Mouse (Mus musculus): ENCODE measurements around the gene Midn. TPM values are rescaled to one million over a fixed set of nuclear protein-coding genes. Genes with fewer than 3 reads are reported as not detected.

Midn gene
- total RNA-seq, 2 experiments from 2014 or later, result 18.2 to 20.1 TPM

DNA sequence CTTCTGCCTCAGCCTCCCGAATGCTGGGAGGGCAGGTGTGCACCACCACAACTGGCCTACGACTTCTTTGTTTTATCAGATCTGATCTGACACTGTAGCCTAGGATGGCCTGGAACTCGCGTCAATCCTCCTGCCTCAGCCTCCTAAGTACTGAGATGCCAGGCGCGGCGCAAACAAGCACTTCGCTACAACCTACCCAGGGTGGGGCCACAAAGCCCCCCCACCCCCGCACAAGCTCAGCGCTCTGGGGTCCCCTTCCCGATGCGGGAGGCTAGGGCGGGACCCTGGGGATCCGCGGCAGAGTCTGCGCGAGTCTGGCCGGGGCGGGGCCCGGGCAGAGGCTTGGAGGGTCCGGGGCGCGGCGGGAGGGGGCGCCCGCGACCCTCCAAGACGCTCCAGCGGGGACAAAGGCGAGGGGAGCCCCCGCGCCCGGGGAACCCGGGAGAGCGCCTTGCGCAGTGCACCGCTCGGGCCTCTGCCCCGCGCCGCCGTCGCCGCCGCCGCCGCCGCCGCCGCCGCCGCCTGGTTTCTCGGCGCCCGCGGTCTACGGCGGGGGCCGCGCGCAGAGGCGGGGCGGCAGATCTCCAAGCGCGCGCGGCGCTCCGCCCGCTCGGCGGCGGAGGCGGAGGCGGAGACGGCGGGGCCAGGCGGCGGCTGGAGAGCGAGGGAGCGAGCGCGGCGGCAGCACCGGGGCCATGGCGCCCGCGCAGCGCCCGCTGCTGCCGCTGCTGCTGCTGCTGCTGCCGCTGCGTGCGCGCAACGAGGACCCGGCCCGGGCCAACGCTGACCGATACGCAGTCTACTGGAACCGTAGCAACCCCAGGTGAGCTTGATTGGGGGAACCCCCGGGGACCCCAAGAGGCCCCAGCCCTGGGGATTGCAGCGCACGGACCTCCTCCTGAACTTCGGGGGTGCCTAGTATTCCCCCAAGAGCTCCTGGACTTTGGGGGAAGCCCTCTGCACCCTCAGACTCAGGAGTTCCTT is 31.3 kb downstream of the Midn start, which contains the start of gene Efna2:
TSS of gene Efna2 (plus strand) at position 415 of the 984 bp plus-strand sequence.
- no peak for ATAC-seq (replicated peaks; ENCODE audit: low FRiP score, poor library complexity, severe bottlenecking)

GRCm38 (mm10) chr10:80180288-80180687 is 32.2 kb downstream of the Midn start:
- no peak for ATAC-seq (replicated peaks; ENCODE audit: low FRiP score, poor library complexity, severe bottlenecking)

GRCm38 (mm10) chr10:80180823-80181222 is 32.8 kb downstream of the Midn start:
- ATAC-seq (replicated peaks; ENCODE audit: low FRiP score, poor library complexity, severe bottlenecking), result no peak

GRCm38 (mm10) chr10:80182547-80182946 is 34.5 kb downstream of the Midn start:
- no peak for ATAC-seq (replicated peaks; ENCODE audit: low FRiP score, poor library complexity, severe bottlenecking)

- ATAC-seq (replicated peaks; ENCODE audit: low FRiP score, poor library complexity, severe bottlenecking), result no peak
These were observed 38.6 kb downstream of the Midn start for GRCm38 (mm10) chr10:80186649-80187048.

GRCm38 (mm10) chr10:80187739-80188138 is 39.7 kb downstream of the Midn start:
- no peak for ATAC-seq (replicated peaks; ENCODE audit: low FRiP score, poor library complexity, severe bottlenecking)

DNA sequence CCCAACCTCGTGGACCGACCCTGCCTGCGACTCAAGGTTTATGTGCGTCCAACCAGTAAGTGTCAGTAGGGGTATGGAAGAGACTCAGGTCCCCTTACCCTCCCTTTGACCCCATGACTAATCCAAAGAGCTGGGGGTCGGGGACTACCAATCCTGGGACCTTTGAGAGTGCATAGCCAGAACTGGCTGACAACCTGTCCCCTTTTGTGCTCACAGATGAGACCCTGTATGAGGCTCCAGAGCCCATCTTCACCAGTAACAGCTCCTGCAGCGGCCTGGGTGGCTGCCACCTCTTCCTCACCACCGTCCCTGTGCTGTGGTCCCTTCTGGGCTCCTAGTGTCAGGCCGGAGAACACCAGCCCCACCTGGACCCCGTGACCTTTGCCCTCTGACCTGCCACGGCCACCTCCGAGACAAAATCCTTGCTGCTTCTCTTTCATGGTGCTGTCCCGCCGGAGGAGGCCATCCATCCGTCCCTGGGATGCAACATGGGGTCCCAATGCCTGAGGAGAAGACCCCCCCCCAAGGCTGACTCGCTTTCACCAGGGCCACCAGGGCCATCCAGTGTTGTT is 40.5 kb downstream of the Midn start:
- ATAC-seq (replicated peaks; ENCODE audit: low FRiP score, poor library complexity, severe bottlenecking), result no peak

DNA sequence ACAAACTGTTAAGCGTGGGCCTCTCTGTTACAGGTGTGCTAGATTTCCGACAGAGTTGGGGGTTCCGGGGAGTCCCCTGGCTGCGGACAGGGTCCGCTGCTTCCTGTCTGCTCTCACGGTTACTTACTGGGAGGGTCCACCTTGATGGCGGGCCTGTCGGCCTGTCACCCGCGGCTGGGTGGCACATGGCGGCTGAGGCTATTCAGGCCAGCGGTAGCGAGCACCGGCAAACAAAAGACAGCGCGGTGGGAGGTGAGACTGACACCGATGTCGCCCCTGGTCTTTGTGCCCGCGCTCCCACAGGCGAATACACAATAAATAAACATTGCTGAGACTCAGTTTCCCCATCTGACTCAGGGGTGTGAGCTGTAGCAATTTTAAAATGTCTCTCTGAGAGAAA is 41.9 kb downstream of the Midn start:
- no peak for ATAC-seq (replicated peaks; ENCODE audit: low FRiP score, poor library complexity, severe bottlenecking)

- no peak for ATAC-seq (replicated peaks; ENCODE audit: low FRiP score, poor library complexity, severe bottlenecking)
These were observed 42.5 kb downstream of the Midn start for GRCm38 (mm10) chr10:80190491-80191051.

DNA sequence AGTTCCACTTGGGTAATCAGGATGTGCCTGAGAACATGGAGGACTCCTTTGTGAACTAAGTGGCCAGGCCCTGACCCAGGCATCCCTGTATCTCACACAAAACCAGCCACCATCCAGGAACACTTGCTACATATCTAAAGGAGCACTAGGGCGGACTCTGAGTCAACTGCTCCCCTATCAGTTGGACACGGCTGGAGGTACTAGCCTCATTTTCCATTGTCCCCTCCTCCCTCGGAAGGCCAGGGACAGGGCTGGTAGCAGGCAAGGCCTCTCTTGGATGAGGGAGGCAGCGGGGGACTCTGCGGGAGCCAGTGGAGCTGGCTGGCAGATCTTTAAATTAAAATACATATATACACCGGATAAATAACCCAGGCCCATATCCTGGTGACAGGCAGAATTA is 45.9 kb downstream of the Midn start:
- no peak for ATAC-seq (replicated peaks; ENCODE audit: low FRiP score, poor library complexity, severe bottlenecking)

DNA sequence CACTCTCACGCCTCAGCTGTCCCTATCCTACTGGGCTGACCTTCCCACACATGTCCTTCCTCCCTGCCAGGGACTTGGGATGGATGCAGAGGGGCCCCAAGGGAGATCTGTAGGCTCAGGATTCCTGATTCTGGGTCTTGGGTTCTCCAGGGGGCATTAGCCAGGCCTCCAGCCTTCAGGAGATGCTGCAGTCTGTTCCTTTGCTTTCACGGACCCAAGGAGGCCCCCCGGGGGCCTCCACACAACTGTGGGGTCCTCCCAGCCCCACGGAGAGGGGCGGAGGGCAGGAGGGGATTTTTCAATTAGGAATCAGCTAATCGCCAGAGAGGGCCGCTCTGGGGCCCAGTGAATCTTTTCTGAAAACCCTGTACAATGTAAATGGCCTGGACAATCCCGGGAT is 46.4 kb downstream of the Midn start:
- no peak for ATAC-seq (replicated peaks; ENCODE audit: low FRiP score, poor library complexity, severe bottlenecking)

GRCm38 (mm10) chr10:80196167-80196566 is 48.1 kb downstream of the Midn start:
- no peak for ATAC-seq (replicated peaks; ENCODE audit: low FRiP score, poor library complexity, severe bottlenecking)

- no peak for ATAC-seq (replicated peaks; ENCODE audit: low FRiP score, poor library complexity, severe bottlenecking)
These were observed 48.9 kb downstream of the Midn start for GRCm38 (mm10) chr10:80196778-80197581.

DNA sequence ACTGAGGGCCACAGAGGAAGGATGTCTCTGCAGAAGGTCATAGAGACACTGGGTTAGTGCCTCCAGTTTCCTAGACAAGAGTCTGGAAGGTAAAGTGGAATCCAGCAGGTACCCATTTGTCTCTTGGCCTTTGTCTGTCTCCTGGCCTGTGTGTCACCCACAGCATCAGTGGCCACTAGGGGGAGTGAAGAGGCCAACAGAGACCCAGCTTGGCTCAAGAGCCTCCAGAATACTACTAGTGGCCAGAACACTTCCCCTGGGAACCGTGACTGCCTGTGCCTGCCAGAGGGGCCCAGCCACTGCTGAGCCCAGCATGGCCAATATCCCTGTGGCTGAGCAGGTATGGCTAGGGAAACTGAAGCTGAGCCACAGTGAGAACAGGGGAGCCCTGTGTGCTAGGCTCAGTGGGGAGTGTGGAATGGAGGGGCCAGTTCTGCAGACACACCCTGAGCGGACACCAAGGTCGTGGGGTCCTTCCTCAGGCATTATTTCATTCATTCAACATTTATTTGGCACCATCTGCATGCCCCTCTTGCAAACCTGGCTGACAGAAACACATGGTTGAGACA is 51.5 kb downstream of the Midn start:
- ATAC-seq (replicated peaks; ENCODE audit: low FRiP score, poor library complexity, severe bottlenecking), result peak; percentile 90

GRCm38 (mm10) chr10:80200485-80200884 is 52.4 kb downstream of the Midn start:
- no peak for ATAC-seq (replicated peaks; ENCODE audit: low FRiP score, poor library complexity, severe bottlenecking)

DNA sequence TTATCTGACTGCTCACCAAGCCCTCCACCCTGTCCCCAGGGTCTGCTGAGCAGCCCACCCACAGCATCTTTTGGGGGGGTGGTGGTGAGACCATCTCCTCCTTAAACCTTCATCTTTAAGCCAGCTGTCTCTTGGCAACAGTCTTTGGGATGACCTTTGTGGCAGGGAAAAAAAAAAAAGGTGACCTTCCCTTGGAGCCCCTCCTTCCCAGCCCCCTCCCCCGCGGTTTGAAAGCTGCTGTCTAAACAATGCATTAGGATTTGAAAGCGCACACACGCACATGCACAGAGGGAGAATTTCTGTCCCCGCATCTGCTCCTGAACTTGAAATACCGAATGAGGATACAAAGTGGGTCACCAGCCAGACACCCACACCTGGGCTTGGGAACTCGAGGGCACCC is 56.0 kb downstream of the Midn start:
- ATAC-seq (replicated peaks; ENCODE audit: low FRiP score, poor library complexity, severe bottlenecking), result no peak

- ATAC-seq (replicated peaks; ENCODE audit: low FRiP score, poor library complexity, severe bottlenecking), result no peak
These were observed 59.1 kb downstream of the Midn start for GRCm38 (mm10) chr10:80207201-80207600.

- ATAC-seq (replicated peaks; ENCODE audit: low FRiP score, poor library complexity, severe bottlenecking), result no peak
These were observed 59.6 kb downstream of the Midn start for GRCm38 (mm10) chr10:80207676-80208075.
